Mouse (Mus musculus) MEL (cell line): ENCODE data around the gene Gpr19.
A peak's percentile ranks its signal among the peaks of the same experiment; 100 is the strongest.

Source experiments
- CHD2 ChIP-seq: IDR thresholded peaks from 2 replicates; pipeline ENCODE4 v1.6.1; 2011; ENCODE audit warnings: low read length, improper control_type of control experiment
- CTCF ChIP-seq, 3 experiments: IDR thresholded peaks in 2 of 3; conservative IDR thresholded peaks in 1 of 3; 2 replicates each; pipeline ENCODE4 v1.5.1; 2011 to 2012; ENCODE audit warnings: low read length in 3 of 3, low read depth in 2 of 3, mild to moderate bottlenecking in 2 of 3, improper control_type of control experiment in 1 of 3, inconsistent platforms in 1 of 3, mixed read lengths in 1 of 3, moderate library complexity in 1 of 3; ENCODE audit not compliant: control insufficient read depth in 1 of 3, insufficient read depth in 1 of 3, poor library complexity in 1 of 3, severe bottlenecking in 1 of 3
- NELFE ChIP-seq: IDR thresholded peaks from 2 replicates; pipeline ENCODE4 v1.6.1; 2011; ENCODE audit warnings: low read depth, low read length, improper control_type of control experiment
- POLR2A ChIP-seq, 2 experiments: IDR thresholded peaks; 2 replicates each; pipeline ENCODE4 v1.6.1; 2011 to 2012; ENCODE audit warnings: low read length in 2 of 2, mild to moderate bottlenecking in 2 of 2, control low read depth in 1 of 2, improper control_type of control experiment in 1 of 2, low read depth in 1 of 2, moderate library complexity in 1 of 2; ENCODE audit not compliant: control insufficient read depth in 1 of 2, insufficient read depth in 1 of 2, poor library complexity in 1 of 2

DNA sequence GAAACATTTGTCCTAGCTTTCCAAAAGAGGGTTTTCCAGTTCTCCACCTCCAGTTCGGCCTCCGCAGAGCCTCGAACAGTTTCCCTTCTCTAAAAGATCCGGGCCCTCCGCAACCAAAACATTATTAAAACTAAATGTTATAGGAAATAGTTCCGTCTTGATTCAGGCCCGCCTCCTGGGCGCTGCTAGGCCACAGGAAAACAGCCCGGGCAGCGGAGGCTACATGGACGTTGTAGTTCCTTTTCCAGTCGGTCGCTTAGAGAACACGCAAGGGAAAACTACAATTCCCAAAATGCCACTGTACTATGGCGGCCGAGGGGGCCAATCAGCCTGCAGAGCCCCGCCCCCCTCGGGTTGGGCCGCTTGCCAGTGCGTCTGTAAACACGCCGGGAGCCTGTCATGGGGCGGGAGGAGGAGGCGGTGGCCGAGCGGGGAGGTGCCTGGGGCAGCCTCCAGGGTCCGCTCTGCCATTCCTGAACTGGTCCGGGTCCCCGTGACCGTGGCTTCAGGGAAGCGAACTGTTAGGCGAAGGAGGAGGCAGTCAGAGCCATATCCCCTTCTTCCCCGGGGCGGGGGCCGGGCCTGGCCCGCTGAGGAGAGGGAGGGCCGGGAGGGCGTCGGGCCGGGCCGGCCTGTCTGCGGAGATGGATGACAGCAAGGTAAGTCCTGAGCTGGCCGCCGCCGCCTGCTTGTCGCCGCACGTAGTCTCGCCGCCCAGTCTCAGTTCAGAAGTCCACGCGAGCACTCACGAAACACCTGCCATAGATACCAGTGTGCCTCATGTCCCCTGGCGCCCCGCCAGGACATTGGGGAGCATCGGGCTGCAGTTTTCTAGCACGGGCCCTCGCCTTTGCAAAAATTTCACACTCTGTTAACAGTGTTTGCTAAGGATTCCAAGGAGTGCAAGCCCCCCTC is 68.3 kb downstream of the Gpr19 start, which contains the start of gene Crebl2:
- TF ChIP-seq NELFE (peak; percentile 60), CTCF (IDR thresholded peaks at IDR 0.05 in 2 of 3, conservative IDR thresholded peaks at IDR 0.05 in 1 of 3; ENCODE audit: control insufficient read depth in 1 of 3, insufficient read depth in 1 of 3, low read depth in 2 of 3, low read length in 3 of 3, poor library complexity in 1 of 3, severe bottlenecking in 1 of 3) (no peak), CHD2 (peak; percentile 58), POLR2A (IDR thresholded peaks at IDR 0.05; ENCODE audit: control insufficient read depth in 1 of 2, insufficient read depth in 1 of 2, low read depth in 1 of 2, low read length in 2 of 2, poor library complexity in 1 of 2) (peak; percentile 41 to 59)
